Mouse (Mus musculus) myocyte (in vitro differentiated cells): Measurements from ENCODE around the gene Rasgef1c.

Experiments
- CEBPB ChIP-seq: IDR thresholded peaks from 2 replicates; pipeline ENCODE4 v1.6.1; 2011; ENCODE audit warnings: mild to moderate bottlenecking, moderate library complexity; ENCODE audit not compliant: poor library complexity, insufficient read depth, severe bottlenecking
- E2F4 ChIP-seq: IDR thresholded peaks from one replicate; pipeline ENCODE4 v1.6.1; 2011; ENCODE audit warnings: mild to moderate bottlenecking, control low read depth, moderate library complexity; ENCODE audit not compliant: insufficient read depth
- MAX ChIP-seq: IDR thresholded peaks from one replicate; pipeline ENCODE4 v1.6.1; 2011; ENCODE audit warnings: low read depth, mild to moderate bottlenecking, control low read depth
- MYOD1 ChIP-seq, 3 experiments: IDR thresholded peaks; one replicate each; pipeline ENCODE4 v1.6.1; 2011; ENCODE audit warnings: control low read depth in 2 of 3, low read depth in 2 of 3, mild to moderate bottlenecking in 2 of 3, moderate library complexity in 1 of 3; ENCODE audit not compliant: insufficient read length in 2 of 3, control insufficient read depth in 1 of 3
- MYOG ChIP-seq, 3 experiments: IDR thresholded peaks; one replicate each; pipeline ENCODE4 v1.6.1; 2011; ENCODE audit warnings: control low read depth in 2 of 3, low read depth in 2 of 3, mild to moderate bottlenecking in 2 of 3; ENCODE audit not compliant: insufficient read length in 2 of 3, control insufficient read depth in 1 of 3, insufficient read depth in 1 of 3
- POLR2A ChIP-seq: IDR thresholded peaks from one replicate; pipeline ENCODE4 v1.6.1; 2011; ENCODE audit warnings: low read depth, mild to moderate bottlenecking, control low read depth, moderate library complexity; ENCODE audit not compliant: insufficient read length
- POLR2AphosphoS2 ChIP-seq: IDR thresholded peaks from one replicate; pipeline ENCODE4 v1.6.1; 2011; ENCODE audit warnings: low read depth, control low read depth; ENCODE audit not compliant: insufficient read length
- SRF ChIP-seq: IDR thresholded peaks from one replicate; pipeline ENCODE4 v1.6.1; 2011; ENCODE audit warnings: low read depth; ENCODE audit not compliant: control insufficient read depth, insufficient read length
- TCF12 ChIP-seq: IDR thresholded peaks from one replicate; pipeline ENCODE4 v1.6.1; 2011; ENCODE audit warnings: mild to moderate bottlenecking, control low read depth; ENCODE audit not compliant: poor library complexity, insufficient read depth, severe bottlenecking
- USF1 ChIP-seq: IDR thresholded peaks from one replicate; pipeline ENCODE4 v1.6.1; 2011; ENCODE audit warnings: low read depth, mild to moderate bottlenecking, control low read depth, moderate library complexity

GRCm38 (mm10) chr11:49965320-49965719 is 63.7 kb downstream of the Rasgef1c start:
- TF ChIP-seq POLR2A (no peak), TCF12 (no peak), MYOD1 (IDR thresholded peaks at IDR 0.05; ENCODE audit: control insufficient read depth in 1 of 3, insufficient read length in 2 of 3, low read depth in 2 of 3) (no peak), POLR2AphosphoS2 (no peak), E2F4 (no peak), MAX (no peak), SRF (no peak), MYOG (IDR thresholded peaks at IDR 0.05; ENCODE audit: control insufficient read depth in 1 of 3, insufficient read depth in 1 of 3, insufficient read length in 2 of 3, low read depth in 2 of 3) (no peak), USF1 (no peak), CEBPB (no peak)
